Mouse (Mus musculus): ENCODE measurements around the gene Zfp3.

DNA sequence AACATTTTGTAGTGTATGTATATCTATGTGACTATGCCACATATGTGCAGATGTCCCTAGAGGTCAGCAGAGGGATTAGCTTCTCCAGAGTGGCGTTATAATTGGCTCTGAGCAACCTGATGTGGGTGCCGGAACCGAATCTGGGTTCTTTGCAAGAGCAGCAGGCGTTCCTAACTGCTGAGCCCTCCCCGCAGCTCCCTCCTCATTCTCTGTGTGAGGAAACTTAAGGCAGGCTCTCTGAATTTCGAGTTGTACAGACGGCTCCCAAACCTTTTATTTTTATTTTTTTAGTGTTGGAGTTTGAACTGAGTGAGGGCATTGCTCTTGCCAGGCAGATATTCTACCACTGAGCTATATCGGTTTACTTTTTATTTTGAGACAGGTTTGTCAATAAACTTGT is 51.1 kb downstream of the Zfp3 start:
- TF ChIP-seq CEBPB (IDR thresholded peaks at IDR 0.05; ENCODE audit: low read depth) (no peak), MAX (IDR thresholded peaks at IDR 0.05) (no peak), CTCF (IDR thresholded peaks at IDR 0.05; ENCODE audit: control insufficient read depth, insufficient read depth, insufficient read length) (no peak), USF1 (IDR thresholded peaks at IDR 0.05; ENCODE audit: low read depth) (no peak), MYOG (IDR thresholded peaks at IDR 0.05; ENCODE audit: control insufficient read depth, extremely low read depth, insufficient read length) (no peak), MYOD1 (IDR thresholded peaks at IDR 0.05; ENCODE audit: control insufficient read depth, insufficient read length, low read depth) (no peak)

Measured in C2C12 (cell line).